Mouse (Mus musculus): ENCODE results near the gene Fat3.

The Fat3 gene

GRCm38 (mm10) chr9:15994762-15995161 is 506.3 kb downstream of the Fat3 start:
- no peak for DNase-seq

DNA sequence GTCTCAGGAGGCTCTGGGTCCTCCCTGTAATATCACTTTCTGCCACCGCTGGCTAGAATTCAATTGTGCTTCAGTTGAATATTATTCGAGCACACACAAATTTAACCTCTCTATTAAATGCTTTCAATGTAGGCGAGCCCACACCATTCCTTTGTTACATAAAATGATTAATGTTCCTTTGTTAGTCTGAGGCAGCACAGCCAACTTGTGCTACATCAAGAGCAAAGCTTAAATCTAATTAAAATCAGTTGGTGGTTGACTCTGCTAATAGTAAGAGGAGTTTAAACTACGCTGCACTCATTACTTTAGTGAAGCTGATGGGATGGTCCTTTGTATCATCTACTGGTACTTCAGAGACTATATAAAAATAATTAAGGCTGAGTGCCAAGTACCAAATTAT is 506.9 kb downstream of the Fat3 start:
- no peak for DNase-seq

DNA sequence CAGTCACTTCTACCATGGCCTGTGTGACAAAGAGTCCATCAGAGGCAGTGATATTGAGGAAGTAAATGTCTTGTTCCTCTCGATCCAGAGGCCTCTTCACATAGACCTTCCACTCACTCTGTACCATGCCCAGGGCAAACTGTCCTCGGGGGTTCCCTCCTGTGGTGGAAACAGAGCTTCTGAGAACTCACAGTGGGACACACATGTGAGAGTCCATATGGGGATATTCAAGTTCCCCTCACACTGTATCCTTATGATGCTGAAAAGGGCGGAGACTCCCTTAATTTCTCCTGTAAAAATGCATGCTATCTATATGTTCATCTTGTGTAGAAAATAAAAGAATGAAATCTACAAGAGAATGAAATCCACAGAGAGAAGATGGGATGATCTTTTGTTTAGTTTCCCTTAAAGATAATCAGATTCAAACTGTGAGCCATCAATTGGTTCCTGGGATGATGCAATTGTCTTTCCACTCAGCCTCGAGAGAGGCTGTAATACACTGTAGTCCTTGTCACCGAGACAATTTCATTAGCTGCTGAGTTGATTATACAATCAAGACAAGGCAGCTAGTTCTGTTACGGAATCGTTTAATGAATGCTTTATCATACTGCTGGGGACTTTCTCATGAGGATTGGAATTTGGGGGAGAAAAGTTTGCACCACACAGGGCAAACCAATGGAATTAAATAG is 508.8 kb downstream of the Fat3 start:
- no peak for DNase-seq

DNA sequence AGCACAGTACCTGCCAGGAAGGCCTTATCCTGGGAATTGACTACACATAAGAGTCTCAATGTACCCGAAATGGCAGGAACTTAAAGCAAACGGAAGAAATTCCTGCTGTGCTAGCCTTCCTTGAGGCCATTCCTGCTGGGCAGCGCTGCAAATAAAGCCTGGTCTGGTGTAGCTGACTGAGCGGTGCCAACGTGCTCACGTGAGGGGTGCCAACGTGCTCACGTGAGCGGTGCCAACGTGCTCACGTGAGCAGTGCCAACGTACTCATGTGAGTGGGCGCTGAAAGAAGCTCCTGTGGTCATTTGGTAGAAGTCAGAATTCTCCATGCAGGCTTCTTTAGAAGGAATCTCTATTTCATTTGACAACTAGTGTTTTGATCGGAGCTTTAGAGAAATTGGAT is 522.8 kb downstream of the Fat3 start:
- DNase-seq: no peak

DNA sequence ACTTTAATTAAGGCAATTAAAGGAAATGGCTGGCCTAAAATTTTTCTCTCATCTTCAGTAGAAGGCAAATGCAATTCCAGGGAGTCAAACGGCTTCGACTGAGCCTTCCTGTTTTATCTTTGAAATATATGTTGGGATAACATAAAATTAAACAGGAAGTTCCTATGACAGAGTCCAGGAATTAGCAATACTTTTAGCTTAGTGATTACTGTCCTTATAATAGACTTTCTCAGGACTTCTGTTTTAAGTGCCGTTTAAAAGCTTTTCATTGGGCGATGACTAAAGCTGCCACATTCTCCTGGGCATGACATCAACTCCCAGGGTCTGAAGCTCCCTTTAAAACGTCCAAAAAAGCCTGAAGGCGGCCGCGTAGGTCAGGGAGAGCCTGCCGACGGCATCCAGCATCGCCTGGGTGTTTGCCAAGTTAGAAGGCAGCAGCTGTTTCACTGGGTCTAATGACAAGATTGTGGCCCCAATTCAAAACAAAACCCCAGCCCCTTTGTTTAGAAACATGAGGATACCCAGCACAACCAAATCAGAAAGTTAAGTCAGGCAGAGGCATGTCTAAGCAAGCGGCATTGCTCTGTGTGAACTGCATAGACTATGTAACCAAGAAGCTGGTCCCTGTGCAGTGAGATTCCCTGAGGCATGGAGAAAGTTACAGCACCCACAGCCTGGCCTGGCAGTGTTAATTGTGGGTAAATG is 524.0 kb downstream of the Fat3 start:
- DNase-seq: peak; percentile 10

GRCm38 (mm10) chr9:15975999-15976398 is 525.1 kb downstream of the Fat3 start:
- no peak for DNase-seq

GRCm38 (mm10) chr9:15972201-15972600 is 528.9 kb downstream of the Fat3 start:
- DNase-seq: no peak

- no peak for DNase-seq
Observed at GRCm38 (mm10) chr9:15971393-15971792, 529.7 kb downstream of the Fat3 start.

- no peak for DNase-seq
Observed at GRCm38 (mm10) chr9:15964198-15964597, 536.9 kb downstream of the Fat3 start.

DNA sequence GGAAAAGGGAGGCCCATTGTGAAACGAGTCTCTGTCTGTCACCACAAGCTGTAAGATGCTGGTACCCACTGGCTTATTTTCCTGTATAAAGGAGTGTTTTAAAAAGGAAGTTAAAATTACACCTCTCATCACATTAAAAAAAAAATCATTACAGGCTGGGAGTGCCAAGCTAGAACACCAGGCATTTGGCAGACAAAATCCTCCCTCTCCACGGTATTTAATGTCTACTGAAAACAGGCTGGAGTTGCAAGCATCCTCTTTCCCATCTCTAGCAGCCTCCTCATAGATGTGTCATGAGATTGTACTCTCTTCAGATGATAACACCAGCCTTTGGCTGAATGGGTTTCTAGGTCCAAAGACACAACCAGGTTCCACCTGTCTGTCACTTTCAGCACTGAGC is 538.2 kb downstream of the Fat3 start:
- no peak for DNase-seq

- DNase-seq: no peak
Observed at GRCm38 (mm10) chr9:15958224-15958787, 542.8 kb downstream of the Fat3 start.

GRCm38 (mm10) chr9:15957816-15958215 is 543.3 kb downstream of the Fat3 start:
- DNase-seq: no peak

DNA sequence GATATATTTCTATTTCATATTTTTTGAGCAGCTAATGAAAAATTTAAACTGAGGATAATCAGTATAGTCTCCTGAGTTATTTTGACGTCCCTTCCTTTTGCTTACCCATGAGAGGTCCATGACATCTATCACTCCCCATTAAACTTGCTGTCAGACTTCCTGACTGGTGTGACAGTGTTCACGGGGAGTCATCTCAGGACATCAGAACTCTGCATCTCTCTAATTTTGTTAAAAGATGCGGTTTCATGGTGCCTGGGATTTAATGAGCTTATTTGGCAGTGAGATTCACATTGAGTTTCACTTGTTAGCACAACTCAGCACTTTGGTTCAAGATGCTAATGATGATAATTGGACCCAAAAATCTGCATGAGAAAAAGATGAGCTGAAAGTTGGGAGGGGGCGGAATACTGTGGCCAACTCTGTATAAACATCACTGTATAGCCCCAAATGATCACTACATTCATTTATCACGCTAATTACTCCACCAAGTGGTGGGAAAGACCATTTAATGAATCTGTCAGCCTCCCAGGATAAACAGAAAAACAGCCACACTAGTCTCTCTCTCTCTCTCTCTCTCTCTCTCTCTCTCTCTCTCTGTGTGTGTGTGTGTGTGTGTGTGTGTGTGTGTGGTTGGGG is 545.8 kb downstream of the Fat3 start:
- DNase-seq: no peak

GRCm38 (mm10) chr9:15954338-15954704 is 546.8 kb downstream of the Fat3 start:
- no peak for DNase-seq

GRCm38 (mm10) chr9:15953585-15954337 is 547.3 kb downstream of the Fat3 start:
- DNase-seq: no peak

- DNase-seq: no peak
Observed at GRCm38 (mm10) chr9:15948086-15948485, 553.0 kb downstream of the Fat3 start.

GRCm38 (mm10) chr9:15944182-15944581 is 556.9 kb downstream of the Fat3 start:
- DNase-seq: no peak

DNA sequence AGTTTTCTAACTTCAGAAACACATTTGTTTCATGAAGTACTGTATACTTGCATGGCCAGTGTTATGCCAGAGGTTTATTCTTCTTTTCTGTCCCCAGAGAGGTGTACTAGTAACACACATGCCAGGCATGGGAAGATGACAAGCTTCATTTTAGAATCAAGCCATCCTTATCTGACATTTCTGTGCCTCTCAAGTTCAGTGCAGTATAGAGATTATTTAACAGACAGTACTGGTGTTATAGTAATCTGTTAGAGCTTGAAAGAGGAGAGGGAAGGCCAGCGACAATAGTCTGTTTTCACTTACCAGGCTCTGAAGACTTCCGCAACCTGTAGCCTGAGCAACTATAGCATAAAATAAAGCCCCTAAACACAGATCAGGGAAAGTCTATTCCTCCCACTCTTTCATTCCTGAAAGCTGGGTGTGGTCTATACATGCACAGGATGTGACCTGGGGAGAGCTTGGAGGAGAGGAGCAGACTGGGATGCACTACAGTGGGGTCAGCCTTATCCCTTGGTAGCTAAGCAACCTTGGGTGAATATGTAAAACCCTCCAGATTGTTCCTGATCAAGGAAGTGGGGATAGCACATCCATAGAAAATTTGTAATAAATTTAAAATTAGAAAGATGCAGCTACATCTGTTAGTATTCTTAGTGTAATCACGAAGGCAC is 557.5 kb downstream of the Fat3 start:
- DNase-seq: no peak

DNA sequence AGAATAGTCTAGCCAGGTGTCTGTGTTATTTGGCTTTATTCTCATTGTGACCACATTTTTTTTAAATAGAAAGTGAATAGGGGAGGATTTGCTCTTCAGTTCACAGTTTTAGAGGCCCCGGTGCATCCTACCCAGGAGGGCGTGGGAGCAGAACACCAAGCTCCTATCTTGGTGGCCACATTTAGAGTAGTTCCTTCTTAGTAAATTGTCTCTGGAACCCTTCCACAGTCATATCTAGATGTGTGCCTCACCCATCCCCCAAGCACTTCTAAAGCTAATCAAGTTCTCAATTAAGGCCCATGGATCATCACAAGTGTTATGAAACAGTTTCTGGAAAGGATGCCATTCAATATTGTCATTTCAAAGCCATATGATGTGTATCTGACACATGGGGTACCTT is 559.3 kb downstream of the Fat3 start:
- DNase-seq: no peak

- DNase-seq: no peak
Observed at GRCm38 (mm10) chr9:15940933-15941673, 560.0 kb downstream of the Fat3 start.

- no peak for DNase-seq
Observed at GRCm38 (mm10) chr9:15939594-15939993, 561.5 kb downstream of the Fat3 start.

Data from right cerebral cortex, postnatal 4 days (tissue).